Mouse (Mus musculus): ENCODE data around the gene Olfr611.
"Not testable (repeated sequence)": the region's sequence is repeated elsewhere in the genome, so short reads cannot be mapped to it uniquely, and the experiment has no call there.

DNA sequence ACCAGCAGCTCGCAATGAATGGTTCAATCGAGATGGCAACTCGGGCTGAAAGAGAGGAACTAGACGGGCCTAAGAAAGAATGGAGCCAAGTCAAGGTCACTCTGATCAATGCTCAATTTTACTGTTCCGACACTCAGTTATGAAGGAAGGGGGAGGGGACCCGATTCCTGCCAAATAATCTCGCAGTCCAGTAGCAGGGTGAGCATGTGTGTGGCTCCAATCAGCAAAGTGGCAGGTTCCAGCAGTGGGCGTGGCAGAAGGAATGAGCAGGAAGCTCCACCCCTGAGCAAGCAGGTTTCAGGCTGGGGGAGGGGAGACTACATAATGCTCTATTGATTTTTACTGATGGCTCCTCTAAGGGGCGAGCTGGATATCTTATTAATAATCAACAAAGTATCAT is 43.5 kb downstream of the Olfr611 start:
- TF ChIP-seq CTCF (IDR thresholded peaks at IDR 0.05; ENCODE audit: control insufficient read depth, insufficient read depth, insufficient replicate concordance, low read depth, low read length); POLR2A (IDR thresholded peaks at IDR 0.05; ENCODE audit: control insufficient read depth, low read depth, low read length): not testable (repeated sequence)
